Mouse (Mus musculus) stomach, postnatal 0 days (tissue): ENCODE data around the gene Myo3b.

Experiments
- CTCF ChIP-seq: IDR thresholded peaks from 2 replicates; pipeline ENCODE4 v1.5.1; 2016; ENCODE audit warnings: antibody characterized with exemption, low read depth, mild to moderate bottlenecking, moderate library complexity
- EP300 ChIP-seq: optimal IDR thresholded peaks from 2 replicates; pipeline ENCODE3; 2016; ENCODE audit warnings: antibody characterized with exemption

DNA sequence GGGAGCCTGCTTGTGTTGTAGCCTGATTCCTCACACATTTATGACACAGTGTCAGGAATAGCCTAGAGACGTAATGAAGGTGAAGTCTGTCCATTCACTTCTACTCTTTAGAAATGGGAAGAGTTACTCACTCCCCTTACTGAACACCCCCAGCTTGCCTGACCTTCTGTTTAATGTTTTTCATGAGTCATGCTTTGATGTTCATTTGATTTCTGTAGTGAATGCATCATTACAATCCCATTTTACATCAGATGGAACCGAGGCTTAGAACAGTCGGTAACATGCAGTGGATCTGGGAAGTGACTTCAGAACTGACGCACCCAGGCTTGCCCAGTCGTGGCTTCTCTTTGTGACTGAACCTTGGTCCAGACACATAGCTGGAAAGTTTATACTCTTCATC, 131.5 kb downstream of the Myo3b start:
- TF ChIP-seq CTCF, result no peak
- no peak for TF ChIP-seq EP300
